Mouse (Mus musculus) heart, embryonic 13.5 days (tissue): Measurements from ENCODE around the gene Ttyh1. TPM values are rescaled to one million over a fixed set of nuclear protein-coding genes. Genes with fewer than 3 reads are reported as not detected.

Source experiments
- ATAC-seq: fragments of 200-750 bp; cut with Nextera tagmentation; 2 replicates; pipeline ENCODE4 v1.8.0; 2017; ENCODE audit warnings: moderate TSS enrichment; ENCODE audit not compliant: insufficient number of reproducible peaks, low FRiP score, low TSS enrichment; ENCODE audit errors: extremely low read depth
- H3K27ac ChIP-seq: fragments of 300-500 bp; sonication (generic); replicated peaks from 2 replicates; pipeline ENCODE4 v1.5.1; 2015; ENCODE audit warnings: moderate library complexity, mild to moderate bottlenecking, inconsistent platforms
- H3K27me3 ChIP-seq: fragments of 300-500 bp; sonication (generic); replicated peaks from 2 replicates; pipeline ENCODE4 v1.6.1; 2015; ENCODE audit warnings: mild to moderate bottlenecking, inconsistent platforms
- H3K36me3 ChIP-seq: fragments of 300-500 bp; sonication (generic); 2 replicates; pipeline ENCODE4 v1.6.1; 2015; ENCODE audit warnings: mild to moderate bottlenecking, inconsistent platforms
- H3K4me1 ChIP-seq: fragments of 300-500 bp; sonication (generic); 2 replicates; pipeline ENCODE4 v1.6.1; 2015; ENCODE audit warnings: inconsistent platforms
- H3K4me2 ChIP-seq: fragments of 300-500 bp; sonication (generic); 2 replicates; pipeline ENCODE4 v1.6.1; 2015; ENCODE audit warnings: inconsistent platforms, mild to moderate bottlenecking, moderate library complexity
- H3K4me3 ChIP-seq: fragments of 300-500 bp; sonication (generic); 2 replicates; pipeline ENCODE4 v1.5.1; 2015; ENCODE audit warnings: moderate library complexity, mild to moderate bottlenecking, inconsistent platforms
- H3K9ac ChIP-seq: fragments of 300-500 bp; sonication (generic); 2 replicates; pipeline ENCODE4 v1.6.1; 2015; ENCODE audit warnings: inconsistent platforms, mild to moderate bottlenecking, moderate library complexity
- H3K9me3 ChIP-seq: fragments of 300-500 bp; sonication (generic); 2 replicates; pipeline ENCODE4 v1.6.1; 2016; ENCODE audit warnings: inconsistent platforms
- WGBS: fragments of 180-500 bp; shearing (Covaris S2); methylation state at CpG from one replicate; pipeline ENCODE4 v1.1.7; 2015; ENCODE audit warnings: mixed read lengths; 5-methylcytosine and 5-hydroxymethylcytosine counted together
- polyA plus RNA-seq: library from polyadenylated mRNA; unstranded; fragments of >200 nt; fragmentation: Nextera tagmentation; extraction: Ambion mirVana; gene quantifications from 2 replicates; pipeline ENCODE4 v1.2.1, GENCODE M21; 2015

Ttyh1 gene
- polyA plus RNA-seq, 1 experiment from 2014 or later: 0.88 TPM

DNA sequence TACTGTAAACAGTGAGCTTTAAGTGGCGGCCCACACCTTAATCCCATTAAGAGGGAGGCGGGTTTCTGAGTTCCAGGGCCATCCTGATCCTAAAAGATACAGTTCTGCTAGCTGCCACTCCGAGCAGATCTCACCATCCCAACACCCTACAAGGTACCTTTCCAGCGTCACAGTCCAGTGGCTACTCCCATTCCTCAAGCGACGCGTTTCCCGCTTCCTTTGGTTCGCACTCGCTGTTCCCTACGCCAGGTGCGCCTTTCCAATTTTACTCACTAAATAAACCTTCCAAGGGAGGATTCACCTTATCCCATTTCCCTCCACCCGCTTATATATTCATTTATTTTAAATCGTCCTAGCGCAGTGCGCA, 17.2 kb downstream of the Ttyh1 start:
- peaks cover 20% of the 10 kb centered on the region for H3K4me1 ChIP-seq
- peaks cover 34% of the 10 kb centered on the region for H3K36me3 ChIP-seq
- no peaks in the 10 kb centered on the region for H3K27me3 ChIP-seq
- H3K27ac ChIP-seq: peak overlapping the region; percentile 75
- no peak for ATAC-seq
- 1% methylated on average over 16 of the region's 16 CpGs for WGBS
- peak overlapping the region; percentile 96 for H3K4me3 ChIP-seq
- peak overlapping the region; percentile 92 for H3K4me2 ChIP-seq
- H3K9me3 ChIP-seq: no peaks in the 10 kb centered on the region
- H3K9ac ChIP-seq: peak overlapping the region; percentile 88

DNA sequence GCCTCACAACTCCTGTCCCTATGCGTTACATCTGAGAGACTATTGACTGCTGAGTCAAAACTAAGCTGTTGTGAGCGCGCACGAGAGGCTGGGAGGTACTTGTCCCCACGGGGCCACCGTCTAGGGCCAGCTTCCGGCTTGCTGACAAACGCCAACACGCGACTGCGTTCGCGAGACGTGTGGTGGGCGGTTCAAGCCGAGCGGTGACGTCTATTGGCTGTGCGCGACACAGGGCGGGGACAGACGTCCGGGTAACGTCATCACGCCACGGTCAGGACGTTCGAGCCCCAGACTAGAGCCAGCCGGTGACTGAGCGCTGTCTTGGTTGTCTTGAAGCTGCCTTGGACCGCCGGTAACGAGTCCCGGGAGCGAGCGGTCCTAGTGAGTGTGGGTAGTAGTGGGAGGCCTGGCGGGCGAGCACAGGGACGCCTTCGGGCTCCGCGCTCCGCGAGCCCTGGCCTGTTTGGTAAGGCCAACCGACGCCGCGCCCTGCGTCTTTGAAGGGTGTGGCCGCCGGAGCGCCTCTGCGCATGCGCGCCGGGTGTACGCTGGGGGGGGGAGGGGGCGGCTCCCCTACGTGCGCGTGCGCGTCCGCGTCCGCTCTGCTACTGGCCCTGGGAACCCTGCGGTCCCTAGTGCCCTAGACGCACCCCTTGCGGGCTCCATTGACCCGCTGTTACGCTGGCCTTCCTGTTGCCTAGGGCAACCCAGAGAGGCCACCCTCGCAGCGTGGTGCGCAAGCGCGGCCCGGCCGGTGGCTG, 17.7 kb downstream of the Ttyh1 start, which contains the start of gene Leng8:
Gene Leng8, plus strand, starts transcription at position 269 of the 761 bp plus-strand sequence.
- H3K27me3 ChIP-seq: no peaks in the 10 kb centered on the region
- under 1% methylated on average over 77 of the region's 78 CpGs for WGBS

DNA sequence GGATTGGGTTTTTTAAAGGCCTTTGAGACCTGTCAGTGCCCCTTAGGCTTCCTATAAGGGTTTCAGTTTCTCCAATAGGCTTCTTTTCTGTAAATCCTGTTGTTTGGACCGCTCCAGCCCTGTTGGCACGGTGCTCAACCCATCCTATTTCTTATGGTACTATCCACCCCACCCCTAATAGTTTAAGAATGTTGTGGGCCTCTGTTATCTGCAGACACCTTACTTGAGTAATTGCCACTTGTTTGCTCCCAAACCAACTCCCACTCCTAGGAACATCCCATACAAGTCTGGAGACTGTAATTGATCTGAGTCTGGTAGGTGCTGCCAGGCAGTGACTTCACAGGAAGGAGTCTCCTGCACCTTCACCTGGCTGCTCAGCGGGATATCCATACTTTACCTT, 18.5 kb downstream of the Ttyh1 start:
- Histone ChIP-seq H3K4me2 (peak overlapping the region; percentile 93), H3K9me3 (no peaks in the 10 kb centered on the region), H3K4me3 (peak overlapping the region; percentile 96), H3K27me3 (no peaks in the 10 kb centered on the region), H3K36me3 (peaks cover 47% of the 10 kb centered on the region), H3K9ac (peak overlapping the region; percentile 94), H3K4me1 (peaks cover 17% of the 10 kb centered on the region), H3K27ac (peak overlapping the region; percentile 94)
- ATAC-seq: no peak
- WGBS: 45% methylated on average over 3 of the region's 3 CpGs

More for the DNA sequence above, 17.7 kb downstream of the Ttyh1 start, which contains the start of gene Leng8:
- ATAC-seq: peak; percentile 99
- peaks cover 17% of the 10 kb centered on the region for H3K4me1 ChIP-seq
- peak within 1 kb of the TSS; percentile 96 for H3K4me3 ChIP-seq
- H3K4me2 ChIP-seq: peak within 1 kb of the TSS; percentile 93
- peak within 1 kb of the TSS; percentile 94 for H3K27ac ChIP-seq
- peak within 1 kb of the TSS; percentile 94 for H3K9ac ChIP-seq
- H3K9me3 ChIP-seq: no peaks in the 10 kb centered on the region
- peaks cover 39% of the 10 kb centered on the region for H3K36me3 ChIP-seq

DNA sequence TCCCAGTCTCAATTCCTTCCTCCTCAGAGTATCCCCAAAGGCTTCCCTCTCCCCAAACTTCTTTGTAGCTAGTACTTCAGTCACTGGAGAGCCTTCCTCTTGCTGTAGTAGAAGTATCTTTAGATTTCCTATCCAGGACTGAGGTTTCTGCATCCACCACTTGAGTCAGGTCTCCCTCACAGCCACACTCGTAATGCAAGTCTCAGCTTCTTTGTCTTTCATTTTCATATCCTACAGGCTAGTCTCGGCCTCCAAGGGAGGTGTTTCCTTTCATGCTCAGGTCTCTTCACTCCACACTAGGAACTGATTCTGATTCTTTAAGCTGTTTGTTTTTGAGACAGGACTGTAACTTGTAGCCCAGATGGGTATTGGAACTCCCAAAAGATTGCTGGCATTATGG, 19.0 kb downstream of the Ttyh1 start:
- H3K4me2 ChIP-seq: peak overlapping the region; percentile 93
- H3K27ac ChIP-seq: no peak overlapping the region
- H3K27me3 ChIP-seq: no peaks in the 10 kb centered on the region
- peaks cover 51% of the 10 kb centered on the region for H3K36me3 ChIP-seq
- H3K4me1 ChIP-seq: peaks cover 17% of the 10 kb centered on the region
- WGBS: 89% methylated on average over 2 of the region's 2 CpGs
- ATAC-seq: no peak
- H3K9ac ChIP-seq: peak overlapping the region; percentile 94
- H3K4me3 ChIP-seq: peak overlapping the region; percentile 96
- H3K9me3 ChIP-seq: no peaks in the 10 kb centered on the region

DNA sequence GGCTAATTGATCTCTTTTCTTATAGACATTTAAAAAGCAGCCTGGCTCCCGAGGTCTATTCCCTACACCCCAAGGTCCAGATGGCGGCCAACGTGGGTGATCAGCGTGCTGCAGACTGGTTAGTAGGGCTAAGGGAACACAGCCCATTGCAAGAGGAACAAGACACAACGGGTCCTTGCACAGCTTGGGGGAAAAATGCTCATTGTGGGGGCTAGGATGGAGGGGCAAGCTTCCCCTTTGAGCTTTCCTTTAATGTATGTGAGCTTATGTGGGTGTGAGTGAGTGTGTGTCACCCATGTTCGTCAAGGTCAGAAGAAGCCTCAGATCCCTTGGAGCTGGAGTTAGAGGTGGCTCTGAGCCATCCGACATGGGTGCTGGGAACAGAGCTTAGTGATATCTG, 19.5 kb downstream of the Ttyh1 start:
- H3K9ac ChIP-seq: 0 out of 2 replicates have a peak overlapping the region, but pooled peaks have one; percentile 94

DNA sequence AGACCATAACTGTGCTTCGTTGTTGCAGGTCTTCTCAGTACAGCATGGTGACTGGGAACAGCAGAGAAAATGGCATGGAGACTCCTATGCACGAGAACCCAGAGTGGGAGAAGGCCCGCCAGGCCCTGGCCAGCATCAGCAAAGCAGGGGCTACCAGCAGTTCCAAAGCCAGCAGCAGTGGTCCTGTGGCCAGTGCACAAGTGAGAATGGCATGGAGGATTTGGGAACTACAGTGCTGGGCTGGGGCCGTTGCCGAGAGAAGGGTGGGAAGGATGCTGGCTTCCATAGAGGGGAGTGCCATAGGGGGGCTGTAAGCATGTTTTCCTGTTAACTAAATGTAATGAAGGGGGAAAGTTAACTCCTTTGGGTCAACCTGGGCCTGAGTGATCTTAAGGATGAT, 20.2 kb downstream of the Ttyh1 start:
- H3K9me3 ChIP-seq: no peaks in the 10 kb centered on the region
- WGBS: 93% methylated on average over 5 of the region's 5 CpGs
- no peak for ATAC-seq

More for the DNA sequence above, 19.5 kb downstream of the Ttyh1 start:
- no peak overlapping the region for H3K27ac ChIP-seq
- no peak for ATAC-seq
- H3K9me3 ChIP-seq: no peaks in the 10 kb centered on the region
- 0 out of 2 replicates have a peak overlapping the region, but pooled peaks have one; percentile 93 for H3K4me2 ChIP-seq
- H3K4me3 ChIP-seq: no peak overlapping the region
- WGBS: 90% methylated on average over 7 of the region's 7 CpGs
- H3K4me1 ChIP-seq: peaks cover 17% of the 10 kb centered on the region
- peaks cover 56% of the 10 kb centered on the region for H3K36me3 ChIP-seq
- no peaks in the 10 kb centered on the region for H3K27me3 ChIP-seq

DNA sequence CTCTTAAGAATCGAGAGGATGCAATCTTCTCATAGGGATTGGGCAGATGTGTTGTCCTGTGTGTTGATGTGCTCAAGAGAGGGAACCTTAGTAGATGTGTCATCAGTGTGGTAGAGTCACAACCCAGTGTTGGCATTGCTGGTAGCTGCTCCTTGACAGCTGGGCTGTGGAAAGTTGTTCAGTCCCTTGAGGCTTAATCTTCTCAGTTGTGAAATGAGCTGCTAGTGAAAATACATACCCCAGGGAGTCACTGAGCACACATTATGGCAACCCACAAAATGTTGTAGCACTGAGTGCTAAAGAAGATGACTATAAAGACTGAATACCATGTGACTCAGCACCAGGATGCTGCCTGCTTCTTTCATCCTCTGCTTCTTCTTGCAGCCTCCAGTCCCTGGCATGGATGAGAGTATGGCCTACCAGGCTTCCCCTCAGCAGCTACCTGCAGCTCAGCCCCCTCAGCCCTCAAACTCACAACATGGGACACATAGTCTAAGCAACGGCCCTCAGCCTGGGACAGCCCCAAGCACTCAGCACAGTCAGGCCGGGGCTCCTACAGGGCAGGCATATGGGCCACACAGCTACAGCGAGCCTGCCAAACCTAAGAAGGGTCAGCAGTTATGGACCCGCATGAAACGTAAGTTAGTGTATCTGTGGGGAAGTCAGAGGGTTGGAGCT, 22.6 kb downstream of the Ttyh1 start:
- Histone ChIP-seq H3K27ac (no peak overlapping the region), H3K9me3 (no peaks in the 10 kb centered on the region), H3K4me2 (no peak overlapping the region), H3K27me3 (no peaks in the 10 kb centered on the region), H3K4me3 (no peak overlapping the region), H3K36me3 (peaks cover 88% of the 10 kb centered on the region), H3K4me1 (peaks cover 13% of the 10 kb centered on the region), H3K9ac (no peak overlapping the region)
- WGBS: 87% methylated on average over 6 of the region's 6 CpGs
- ATAC-seq: no peak

More for the DNA sequence above, 20.2 kb downstream of the Ttyh1 start:
- Histone ChIP-seq H3K4me1 (peaks cover 17% of the 10 kb centered on the region), H3K4me3 (no peak overlapping the region), H3K4me2 (no peak overlapping the region), H3K27me3 (no peaks in the 10 kb centered on the region), H3K36me3 (peaks cover 64% of the 10 kb centered on the region), H3K27ac (no peak overlapping the region), H3K9ac (no peak overlapping the region)

DNA sequence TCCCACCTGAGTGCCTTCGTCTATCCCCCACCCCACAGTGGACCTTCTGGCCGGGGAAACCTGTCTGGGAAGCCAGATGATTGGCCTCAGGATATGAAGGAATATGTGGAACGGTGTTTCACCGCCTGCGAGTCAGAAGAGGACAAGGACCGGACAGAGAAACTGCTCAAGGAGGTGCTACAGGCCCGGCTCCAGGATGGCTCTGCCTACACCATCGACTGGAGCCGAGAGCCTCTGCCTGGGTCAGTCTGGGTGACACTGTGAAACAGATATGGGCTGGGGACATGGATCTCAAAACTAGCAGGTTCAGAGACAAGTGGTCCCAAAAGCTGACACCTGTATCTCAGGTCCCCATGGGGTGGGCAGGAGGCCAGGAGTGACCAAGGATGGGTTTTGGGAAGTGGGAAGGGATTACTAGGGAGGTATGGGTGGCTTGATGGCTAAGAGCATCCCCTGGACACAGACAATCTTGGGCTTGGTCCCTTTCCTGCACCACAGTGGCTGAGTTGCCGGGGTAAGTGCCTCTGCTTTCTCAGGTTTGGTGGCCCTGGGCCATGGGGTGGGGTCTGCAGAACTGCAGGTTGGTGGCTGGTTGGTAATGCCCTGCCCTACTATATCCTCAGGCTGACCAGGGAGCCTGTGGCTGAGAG, 23.7 kb downstream of the Ttyh1 start:
- Histone ChIP-seq H3K27me3 (no peaks in the 10 kb centered on the region), H3K4me2 (no peak overlapping the region), H3K27ac (no peak overlapping the region), H3K4me3 (no peak overlapping the region), H3K9me3 (no peaks in the 10 kb centered on the region), H3K9ac (no peak overlapping the region), H3K4me1 (peaks cover 14% of the 10 kb centered on the region), H3K36me3 (peaks cover 99% of the 10 kb centered on the region)
- no peak for ATAC-seq
- WGBS: 89% methylated on average over 10 of the region's 10 CpGs

DNA sequence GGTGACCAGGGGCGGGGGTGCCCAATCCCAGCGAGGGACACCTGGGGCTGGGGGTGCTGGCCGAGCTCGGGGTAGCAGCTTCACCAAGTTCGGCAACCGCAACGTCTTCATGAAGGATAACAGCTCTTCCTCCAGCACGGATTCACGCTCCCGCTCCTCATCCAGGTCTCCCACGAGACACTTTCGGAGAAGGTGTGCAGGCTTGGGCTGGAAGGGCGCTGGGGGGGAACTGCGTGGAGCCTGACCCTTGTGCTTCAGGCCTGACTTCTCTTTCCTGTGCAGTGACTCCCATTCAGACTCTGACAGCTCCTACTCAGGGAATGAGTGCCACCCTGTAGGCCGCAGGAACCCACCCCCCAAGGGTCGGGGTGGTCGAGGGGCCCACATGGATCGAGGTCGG, 24.3 kb downstream of the Ttyh1 start:
- 94% methylated on average over 19 of the region's 19 CpGs for whole genome bisulfite sequencing

DNA sequence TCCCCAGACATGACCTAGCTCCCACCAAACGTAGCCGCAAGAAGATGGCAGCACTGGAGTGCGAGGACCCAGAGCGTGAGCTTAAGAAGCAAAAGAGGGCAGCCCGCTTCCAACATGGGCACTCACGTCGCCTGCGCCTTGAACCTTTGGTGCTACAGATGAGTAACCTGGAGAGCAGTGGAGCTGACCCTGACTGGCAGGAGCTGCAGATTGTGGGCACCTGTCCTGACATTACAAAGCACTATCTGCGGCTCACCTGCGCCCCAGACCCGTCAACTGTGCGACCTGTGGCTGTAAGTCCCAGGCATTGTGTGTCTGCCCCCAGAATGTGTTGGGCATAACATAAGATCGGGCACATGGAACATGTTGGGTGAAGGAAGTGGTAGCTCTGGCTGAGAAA, 24.8 kb downstream of the Ttyh1 start:
- Histone ChIP-seq H3K27ac (no peak overlapping the region), H3K4me1 (peaks cover 15% of the 10 kb centered on the region), H3K27me3 (no peaks in the 10 kb centered on the region), H3K9me3 (no peaks in the 10 kb centered on the region), H3K4me3 (no peak overlapping the region), H3K9ac (no peak overlapping the region), H3K36me3 (peaks cover 93% of the 10 kb centered on the region), H3K4me2 (no peak overlapping the region)
- ATAC-seq: no peak
- 94% methylated on average over 13 of the region's 13 CpGs for WGBS

More for the DNA sequence above, 24.3 kb downstream of the Ttyh1 start:
- no peak for ATAC-seq
- Histone ChIP-seq H3K27ac (no peak overlapping the region), H3K27me3 (no peaks in the 10 kb centered on the region), H3K4me1 (peaks cover 14% of the 10 kb centered on the region), H3K4me3 (no peak overlapping the region), H3K36me3 (peaks cover 98% of the 10 kb centered on the region), H3K4me2 (no peak overlapping the region), H3K9ac (no peak overlapping the region), H3K9me3 (no peaks in the 10 kb centered on the region)
